Mouse (Mus musculus) heart, postnatal 0 days (tissue): ENCODE results near the gene Cnn2. TPM values are rescaled to one million over a fixed set of nuclear protein-coding genes. Genes with fewer than 3 reads are reported as not detected.
"Not testable (repeated sequence)": the region's sequence is repeated elsewhere in the genome, so short reads cannot be mapped to it uniquely, and the experiment has no call there.

Experiments
- ATAC-seq: fragments of 200-750 bp; cut with Nextera tagmentation; 2 replicates; pipeline ENCODE4 v1.8.0; 2017; ENCODE audit warnings: low read depth, moderate number of reproducible peaks, moderate library complexity; ENCODE audit not compliant: insufficient read depth
- DNase-seq: peaks from one replicate; pipeline ENCODE4 v3.0.0-alpha.2; 2016; ENCODE audit warnings: low spot score
- H3K27ac ChIP-seq: fragments of 300-500 bp; sonication (generic); 2 replicates; pipeline ENCODE4 v1.5.1; 2014; ENCODE audit warnings: low read depth, mild to moderate bottlenecking
- H3K27me3 ChIP-seq: fragments of 300-500 bp; sonication (generic); 2 replicates; pipeline ENCODE4 v1.6.1; 2014; ENCODE audit warnings: low read length, mixed read lengths; ENCODE audit not compliant: control insufficient read depth, insufficient read depth
- H3K36me3 ChIP-seq: fragments of 300-500 bp; sonication (generic); replicated peaks from 2 replicates; pipeline ENCODE4 v1.6.1; 2014; ENCODE audit warnings: low read length, mixed read lengths; ENCODE audit not compliant: control insufficient read depth, insufficient read depth
- H3K4me1 ChIP-seq: fragments of 300-500 bp; sonication (generic); 2 replicates; pipeline ENCODE4 v1.6.1; 2014; ENCODE audit warnings: antibody characterized with exemption; ENCODE audit not compliant: control insufficient read depth, insufficient read depth
- H3K4me2 ChIP-seq: fragments of 300-500 bp; sonication (generic); 2 replicates; pipeline ENCODE4 v1.6.1; 2014; ENCODE audit warnings: low read depth, mild to moderate bottlenecking, low read length, moderate library complexity
- H3K4me3 ChIP-seq: fragments of 300-500 bp; sonication (generic); 2 replicates; pipeline ENCODE4 v1.5.1; 2014; ENCODE audit warnings: low read depth, low read length
- H3K9ac ChIP-seq: fragments of 300-500 bp; sonication (generic); replicated peaks from 2 replicates; pipeline ENCODE4 v1.6.1; 2014; ENCODE audit warnings: low read depth, low read length, mixed read lengths
- H3K9me3 ChIP-seq: fragments of 300-500 bp; sonication (generic); replicated peaks from 2 replicates; pipeline ENCODE4 v1.6.1; 2016; ENCODE audit warnings: low read length; ENCODE audit not compliant: control insufficient read depth
- CTCF ChIP-seq: IDR thresholded peaks from 2 replicates; pipeline ENCODE4 v1.5.1; 2016; ENCODE audit warnings: antibody characterized with exemption, control low read depth, low read depth
- EP300 ChIP-seq: IDR thresholded peaks from 2 replicates; pipeline ENCODE4 v1.6.1; 2016; ENCODE audit warnings: antibody characterized with exemption, low read depth
- WGBS: fragments of 180-500 bp; shearing (Covaris S2); extraction: QIAGEN DNeasy Blood & Tissue Kit; methylation state at CpG from one replicate; pipeline ENCODE4 v1.1.7; 2014; 5-methylcytosine and 5-hydroxymethylcytosine counted together
- polyA plus RNA-seq: library from polyadenylated mRNA; unstranded; fragments of >200 nt; fragmentation: Nextera tagmentation; extraction: Ambion mirVana; gene quantifications from 2 replicates; pipeline ENCODE4 v1.2.1, GENCODE M21; 2015
- total RNA-seq: library from RNA; depleted of rRNA; stranded (reverse); fragments of >200 nt; gene quantifications from 2 replicates; pipeline ENCODE4 v1.2.3, GENCODE M21; 2014; ENCODE audit warnings: low replicate concordance

The Cnn2 gene
- total and polyA plus RNA-seq, 2 experiments from 2014 or later: 142 to 149 TPM

DNA sequence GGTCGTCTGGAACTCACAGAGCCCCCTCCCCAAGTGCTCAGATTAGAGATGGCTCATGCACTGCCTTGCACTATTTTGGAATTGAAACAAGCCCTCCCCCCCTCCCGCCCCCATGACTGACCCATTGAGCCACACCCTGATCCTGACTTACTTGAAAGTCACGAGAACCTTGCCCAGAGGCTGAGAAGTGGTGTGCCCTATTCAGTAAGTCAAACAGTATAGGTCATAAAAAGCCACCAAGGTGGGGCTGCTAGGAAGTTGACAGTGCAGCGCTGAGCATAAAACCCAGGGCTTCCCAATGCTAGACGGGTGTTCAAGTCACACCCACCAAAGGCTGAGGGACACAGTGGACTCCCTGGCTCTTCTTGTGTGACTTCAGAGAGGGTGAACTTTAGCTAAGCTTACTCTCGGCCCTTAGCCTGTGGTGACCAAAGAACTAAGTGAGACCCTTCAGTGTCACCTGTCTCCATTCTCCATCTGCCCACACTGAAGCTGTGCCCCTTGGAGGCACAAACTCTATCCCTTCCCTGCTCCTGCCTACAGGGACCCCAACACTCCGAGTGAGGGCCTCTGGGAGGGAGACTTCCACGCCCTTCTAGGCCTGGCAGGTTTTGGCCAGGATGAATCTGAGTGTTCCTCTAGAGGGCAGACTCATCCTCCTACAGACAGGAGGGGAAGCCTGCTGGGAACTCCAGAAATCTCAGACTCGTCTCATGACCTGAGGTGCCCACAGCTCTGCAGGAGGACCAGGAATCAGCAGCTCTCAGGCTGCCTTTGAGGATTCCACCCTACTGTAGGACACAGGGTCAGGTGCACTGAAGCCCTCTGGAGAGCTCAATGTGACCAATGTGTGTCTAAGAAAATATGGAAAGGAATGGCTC, 45.4 kb downstream of the Cnn2 start:
- H3K27me3 ChIP-seq: no peaks in the 10 kb centered on the region
- H3K4me3 ChIP-seq: no peak overlapping the region
- no peak for TF ChIP-seq EP300
- peak; percentile 71 for TF ChIP-seq CTCF
- H3K27ac ChIP-seq: peak overlapping the region; percentile 77
- ATAC-seq (peak; percentile 57), DNase-seq (no peak)
- WGBS: 23% methylated on average over 9 of the region's 9 CpGs
- no peak overlapping the region for H3K4me2 ChIP-seq
- peaks cover 29% of the 10 kb centered on the region for H3K36me3 ChIP-seq
- no peak overlapping the region for H3K9ac ChIP-seq
- no peaks in the 10 kb centered on the region for H3K9me3 ChIP-seq
- H3K4me1 ChIP-seq: peaks cover 25% of the 10 kb centered on the region

DNA sequence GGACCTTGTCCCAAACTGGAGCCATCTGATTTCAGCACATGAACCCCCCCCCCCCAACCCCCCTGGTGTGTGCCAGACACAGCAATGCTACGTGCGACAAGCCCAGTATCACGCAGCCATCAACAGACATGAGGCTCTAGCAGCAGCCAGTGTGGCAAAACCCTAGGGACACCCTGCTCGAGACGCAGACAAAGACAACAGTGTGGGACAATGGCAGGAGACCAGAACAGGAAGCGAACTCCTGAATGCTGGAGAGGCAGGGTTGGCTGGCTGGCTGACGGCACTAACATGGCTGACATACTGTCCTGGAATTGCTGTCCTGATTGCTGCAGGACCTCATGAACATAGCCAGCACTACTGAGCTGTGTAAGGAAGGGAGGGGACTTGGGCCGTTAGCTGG, 46.8 kb downstream of the Cnn2 start:
- Histone ChIP-seq H3K9me3 (no peaks in the 10 kb centered on the region), H3K4me2 (no peak overlapping the region), H3K4me1 (peaks cover 28% of the 10 kb centered on the region), H3K27ac (peak overlapping the region; percentile 79), H3K9ac (no peak overlapping the region), H3K27me3 (no peaks in the 10 kb centered on the region), H3K4me3 (no peak overlapping the region), H3K36me3 (peaks cover 29% of the 10 kb centered on the region)
- ATAC-seq (no peak), DNase-seq (no peak)
- 57% methylated on average over 8 of the region's 8 CpGs for WGBS
- TF ChIP-seq CTCF (no peak), EP300 (no peak)

DNA sequence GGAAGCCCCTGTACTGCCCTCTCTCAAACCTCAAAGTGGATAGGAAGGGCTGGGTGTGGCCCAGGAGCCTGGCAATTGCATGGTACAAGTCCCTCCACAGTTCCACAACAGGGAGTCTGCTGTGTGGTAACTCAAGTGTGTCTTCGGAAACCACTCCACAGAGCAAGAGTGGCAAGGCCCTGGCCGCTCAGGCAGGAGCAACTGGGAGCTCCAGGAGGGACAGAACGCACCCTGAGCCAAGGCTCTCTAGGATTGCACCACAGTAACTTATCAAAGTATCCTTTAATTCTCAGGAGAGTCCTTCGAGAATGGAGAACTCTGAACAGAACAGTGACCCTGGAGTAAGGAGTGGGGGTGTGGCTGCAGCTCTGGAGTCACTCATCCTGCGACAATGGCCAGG, 47.3 kb downstream of the Cnn2 start:
- Histone ChIP-seq H3K9ac (no peak overlapping the region), H3K4me1 (peaks cover 28% of the 10 kb centered on the region), H3K36me3 (peaks cover 29% of the 10 kb centered on the region), H3K27me3 (no peaks in the 10 kb centered on the region), H3K4me2 (no peak overlapping the region), H3K4me3 (no peak overlapping the region), H3K27ac (peak overlapping the region; percentile 79), H3K9me3 (no peaks in the 10 kb centered on the region)
- 78% methylated on average over 5 of the region's 5 CpGs for WGBS
- DNase-seq (no peak), ATAC-seq (no peak)
- no peak for TF ChIP-seq EP300
- no peak for TF ChIP-seq CTCF

DNA sequence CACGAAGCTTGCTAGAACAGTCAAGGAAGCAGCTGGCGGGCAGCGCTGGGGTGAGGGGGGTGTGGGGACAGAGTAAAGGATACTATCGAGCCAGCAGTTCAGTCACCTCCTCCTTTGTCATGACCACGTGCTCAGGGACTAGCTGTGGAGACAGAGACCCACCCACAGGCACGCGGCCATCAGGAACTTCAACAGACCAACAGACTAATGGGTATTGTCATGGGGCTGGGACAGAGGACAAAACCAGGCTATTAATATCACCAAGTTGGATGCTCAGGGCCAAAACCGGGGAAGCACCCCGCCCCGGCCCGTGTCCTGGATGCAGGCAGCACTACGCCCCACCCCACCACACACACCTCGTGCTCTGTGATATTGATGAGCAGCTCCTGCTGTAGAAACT, 48.4 kb downstream of the Cnn2 start:
- H3K36me3 ChIP-seq: peaks cover 29% of the 10 kb centered on the region
- no peaks in the 10 kb centered on the region for H3K27me3 ChIP-seq
- H3K4me3 ChIP-seq: no peak overlapping the region
- H3K9ac ChIP-seq: no peak overlapping the region
- no peak overlapping the region for H3K4me2 ChIP-seq
- H3K9me3 ChIP-seq: no peaks in the 10 kb centered on the region
- no peak for TF ChIP-seq CTCF
- no peak for TF ChIP-seq EP300
- DNase-seq: no peak
- WGBS: 80% methylated on average over 13 of the region's 13 CpGs
- no peak for ATAC-seq
- peaks cover 28% of the 10 kb centered on the region for H3K4me1 ChIP-seq
- H3K27ac ChIP-seq: no peak overlapping the region

- Histone ChIP-seq H3K4me2 (peak within 1 kb of the TSS; percentile 88), H3K36me3 (peaks cover 29% of the 10 kb centered on the region), H3K9me3 (no peaks in the 10 kb centered on the region), H3K4me3 (peak within 1 kb of the TSS; percentile 81), H3K27me3 (no peaks in the 10 kb centered on the region), H3K9ac (peak within 1 kb of the TSS; percentile 73), H3K4me1 (peaks cover 9% of the 10 kb centered on the region; the same call in 1 of the 2 replicates), H3K27ac (peak within 1 kb of the TSS; percentile 66)
- peak; percentile 97 for DNase-seq
- under 1% methylated on average over 40 of the region's 40 CpGs for WGBS
- peak; percentile 97 for ATAC-seq
- TF ChIP-seq CTCF (no peak), EP300 (peak; percentile 99)
Measured at GRCm38 (mm10) chr10:80039559-80039979, 51.2 kb downstream of the Cnn2 start, which contains the start of gene Polr2e. Gene Polr2e (minus strand): TSS chr10:80039795.

GRCm38 (mm10) chr10:80041409-80042060, 53.2 kb downstream of the Cnn2 start:
- not testable (repeated sequence) for H3K27ac ChIP-seq, ATAC-seq, H3K9ac ChIP-seq, H3K4me1 ChIP-seq, H3K27me3 ChIP-seq, DNase-seq, H3K4me2 ChIP-seq, H3K9me3 ChIP-seq, H3K4me3 ChIP-seq
- H3K36me3 ChIP-seq: peaks cover 17% of the 10 kb centered on the region
- 87% methylated on average over 8 of the region's 8 CpGs for WGBS
